8 mouse cellular contexts compared by ENCODE assay signal in genomic region chr11:19760861-19761693, GRCm38 (mm10).
DNase-seq lines count a peak whose midpoint lies in the region; ATAC-seq and TF ChIP-seq lines count a peak whose summit lies in the region.

No protein-coding gene starts in this region.

- peak; percentile 44 to 62 for DNase-seq in adrenal gland, adult 18-20 months (ENCODE audit: low spot score in 2 of 2)
- DNase-seq in cerebellum, postnatal 36 days: peak; percentile 53 to 64
- peak; percentile 57 to 74 for DNase-seq in frontal cortex, postnatal 36 days (ENCODE audit: low spot score in 2 of 2)
- peak; percentile 93 for DNase-seq in hindbrain, embryonic 14.5 days (ENCODE audit: low spot score)
- peak; percentile 52 to 55 for DNase-seq in layer of hippocampus, postnatal 25 days (ENCODE audit: extremely low spot score in 1 of 2, low spot score in 1 of 2)
- DNase-seq in lung, postnatal 0 days (ENCODE audit: low spot score): peak; percentile 87
- DNase-seq in retina, embryonic 14.5 days (ENCODE audit: low spot score): peak; percentile 91

- H3K4me3 ChIP-seq in hindbrain, embryonic 14.5 days (replicated peaks; ENCODE audit: low read length): no peak overlapping the region
- peak overlapping the region; percentile 14; the same call in 1 of the 2 replicates for H3K4me3 ChIP-seq in lung, postnatal 0 days (ENCODE audit: low read depth, low read length)

- H3K27ac ChIP-seq in hindbrain, embryonic 14.5 days: no peak overlapping the region
- no peak overlapping the region for H3K27ac ChIP-seq in lung, postnatal 0 days (ENCODE audit: low read length)

- H3K27me3 ChIP-seq in hindbrain, embryonic 14.5 days (ENCODE audit: control insufficient read depth, insufficient read depth, low read length): no peaks in the 10 kb centered on the region
- H3K27me3 ChIP-seq in lung, postnatal 0 days (replicated peaks; ENCODE audit: insufficient read depth, low read length): no peaks in the 10 kb centered on the region

- no peaks in the 10 kb centered on the region for H3K36me3 ChIP-seq in hindbrain, embryonic 14.5 days (replicated peaks; ENCODE audit: control insufficient read depth, insufficient read depth)
- no peaks in the 10 kb centered on the region for H3K36me3 ChIP-seq in lung, postnatal 0 days (ENCODE audit: insufficient read depth, low read length)

- H3K4me1 ChIP-seq in hindbrain, embryonic 14.5 days (replicated peaks; ENCODE audit: control insufficient read depth, insufficient read depth, low read length): no peaks in the 10 kb centered on the region
- H3K4me1 ChIP-seq in lung, postnatal 0 days (ENCODE audit: insufficient read depth, low read depth, low read length): no peaks in the 10 kb centered on the region

- TF ChIP-seq CTCF in lung, postnatal 0 days (IDR thresholded peaks at IDR 0.05): peak; percentile 89

- 0 out of 2 replicates have a peak, but pooled peaks have one; percentile 8 for TF ChIP-seq EP300 in lung, postnatal 0 days (IDR thresholded peaks at IDR 0.05)

- H3K9me3 ChIP-seq in hindbrain, embryonic 14.5 days (ENCODE audit: control insufficient read depth, low read length): no peaks in the 10 kb centered on the region
- no peaks in the 10 kb centered on the region for H3K9me3 ChIP-seq in lung, postnatal 0 days (ENCODE audit: low read length)

- H3K4me2 ChIP-seq in hindbrain, embryonic 14.5 days (replicated peaks): peak overlapping the region; percentile 30
- peak overlapping the region; percentile 44 for H3K4me2 ChIP-seq in lung, postnatal 0 days (replicated peaks; ENCODE audit: low read depth, low read length)

- peak; percentile 35; the same call in 1 of the 2 replicates for ATAC-seq in hindbrain, embryonic 14.5 days (ENCODE audit: low FRiP score)
- ATAC-seq in lung, postnatal 0 days: peak; percentile 47
- no peak for ATAC-seq in activated CD4-positive, CD25-positive, alpha-beta regulatory T cell, adult 4 months

- no peak overlapping the region; the same call in 1 of the 2 replicates for H3K9ac ChIP-seq in hindbrain, embryonic 14.5 days
- H3K9ac ChIP-seq in lung, postnatal 0 days (replicated peaks; ENCODE audit: low read depth): no peak overlapping the region

- WGBS in hindbrain, embryonic 14.5 days: 14% methylated on average over 16 of the region's 16 CpGs
- WGBS in lung, postnatal 0 days: 11% methylated on average over 16 of the region's 16 CpGs
